Mouse (Mus musculus) kidney, adult 2 months (tissue): ENCODE results near the gene Gm10639.
"Not testable (repeated sequence)": the region's sequence is repeated elsewhere in the genome, so short reads cannot be mapped to it uniquely, and the experiment has no call there.

Experiments
- CTCF ChIP-seq: fragments of 200-500 bp; conservative IDR thresholded peaks from 2 replicates; pipeline ENCODE4 v1.5.1; 2011; ENCODE audit warnings: low read depth, mild to moderate bottlenecking, control low read depth, low read length, moderate library complexity, mixed read lengths; ENCODE audit not compliant: insufficient read depth, insufficient read length
- POLR2A ChIP-seq: fragments of 200-500 bp; IDR thresholded peaks from one replicate; pipeline ENCODE4 v1.6.1; 2011; ENCODE audit warnings: low read depth, low read length, control low read depth

DNA sequence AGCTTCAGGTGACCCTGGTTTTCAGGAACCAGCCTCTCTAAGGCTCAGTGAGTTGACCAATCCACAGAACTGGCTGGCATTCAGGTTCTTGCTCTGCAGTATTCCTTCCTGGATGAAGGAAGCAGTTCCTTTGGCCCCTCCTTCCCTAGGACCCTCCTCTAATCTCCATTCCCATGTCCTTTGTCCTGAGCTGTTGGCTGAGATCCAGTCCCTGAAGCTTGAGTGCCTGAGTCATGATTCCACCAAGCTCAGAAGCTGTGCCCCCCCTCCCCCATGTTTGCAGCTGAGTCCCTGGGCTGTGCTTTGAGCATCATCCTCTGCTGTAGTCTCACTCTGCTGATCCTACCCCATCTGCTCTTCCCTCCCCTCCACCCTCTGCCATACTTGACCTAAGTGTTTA is 47.3 kb downstream of the Gm10639 start:
- not testable (repeated sequence) for TF ChIP-seq CTCF, POLR2A
